Mouse (Mus musculus): ENCODE measurements around the gene Spryd4. TPM values are rescaled to one million over a fixed set of nuclear protein-coding genes. Genes with fewer than 3 reads are reported as not detected.
"Not testable (repeated sequence)": the region's sequence is repeated elsewhere in the genome, so short reads cannot be mapped to it uniquely, and the experiment has no call there.

Gene Spryd4
- 22.8 and 23.8 TPM in 2 replicates for polyA plus RNA-seq (2014; fragmentation: Nextera tagmentation; extraction: Ambion mirVana)

DNA sequence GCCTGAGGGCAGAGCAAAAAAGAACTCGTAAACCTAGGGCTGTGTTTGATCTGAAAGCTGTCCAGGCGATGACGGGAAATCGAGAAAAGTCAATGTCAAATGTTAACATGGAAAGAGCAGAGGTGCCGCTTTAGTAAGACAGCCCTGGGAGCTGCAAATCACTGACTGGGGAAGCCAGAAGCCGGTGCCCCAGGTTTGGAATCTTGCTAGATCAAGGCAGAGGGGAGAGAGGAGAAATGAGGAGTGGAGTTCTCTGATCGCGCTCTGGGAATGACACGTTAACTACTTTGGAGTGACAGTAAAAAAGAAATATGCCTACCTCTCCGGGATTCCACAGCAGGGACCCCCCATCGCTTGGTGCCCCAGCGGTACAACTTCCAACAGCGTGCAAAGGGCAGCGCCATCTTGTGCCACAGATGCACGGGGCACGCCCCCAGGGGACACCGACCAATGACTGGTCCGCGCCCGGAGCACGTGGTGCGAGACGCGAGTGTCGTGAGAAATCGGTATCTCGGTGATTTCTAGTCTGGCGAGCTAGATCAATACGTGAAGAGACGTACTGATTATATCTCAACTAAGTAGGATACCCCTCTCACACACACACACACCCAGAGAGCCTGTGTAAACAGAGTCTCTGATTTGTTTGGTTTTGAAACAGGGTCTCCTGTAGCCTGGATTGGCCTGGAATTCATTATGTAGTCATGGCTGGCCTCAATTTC, at the start of gene Spryd4:
Gene Spryd4, minus strand, starts transcription at position 418 of the 719 bp plus-strand sequence.
- Histone ChIP-seq H3K4me2 (ENCODE audit: low read length) (peak within 1 kb of the TSS; percentile 61), H3K27ac (ENCODE audit: low read depth, low read length) (no peak within 1 kb of the TSS; the same call in 1 of the 2 replicates), H3K9ac (ENCODE audit: low read length) (peak within 1 kb of the TSS; percentile 68), H3K4me1 (ENCODE audit: control insufficient read depth, insufficient read depth, low read length) (peaks cover 4% of the 10 kb centered on the region; the same call in 1 of the 2 replicates), H3K27me3 (replicated peaks; ENCODE audit: control insufficient read depth, insufficient read depth, low read length) (0 out of 2 replicates have a peak, but pooled peaks cover 2% of the 10 kb centered on the region), H3K36me3 (ENCODE audit: control insufficient read depth, insufficient read depth, low read length) (0 out of 2 replicates have a peak, but pooled peaks cover 5% of the 10 kb centered on the region), H3K4me3 (ENCODE audit: low read depth, low read length) (peak within 1 kb of the TSS; percentile 57), H3K9me3 (replicated peaks; ENCODE audit: control insufficient read depth, low read length) (no peaks in the 10 kb centered on the region)
- DNase-seq (ENCODE audit: low spot score) = peak; percentile 96
- under 1% methylated on average over 30 of the region's 30 CpGs for WGBS
- ATAC-seq = peak; percentile 98

DNA sequence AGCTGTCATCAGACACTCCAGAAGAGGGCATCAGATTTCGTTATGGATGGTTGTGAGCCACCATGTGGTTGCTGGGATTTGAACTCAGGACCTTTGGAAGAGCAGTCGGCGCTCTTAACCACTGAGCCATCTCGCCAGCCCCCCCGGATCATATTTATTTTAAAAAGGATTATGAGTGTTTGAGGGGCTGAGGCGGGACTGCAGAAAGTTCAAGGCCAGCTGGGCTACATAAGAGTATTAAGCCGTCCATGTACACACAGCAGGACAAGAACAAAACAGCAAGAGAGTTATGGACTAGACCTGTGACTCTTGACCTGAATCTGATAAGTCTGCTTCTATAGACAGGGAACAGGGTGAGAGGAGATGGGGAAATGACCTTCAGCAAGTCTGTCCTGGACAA, 48.8 kb upstream of the Spryd4 start:
- H3K9ac ChIP-seq (ENCODE audit: low read length); H3K4me1 ChIP-seq (ENCODE audit: control insufficient read depth, insufficient read depth, low read length); H3K27me3 ChIP-seq (replicated peaks; ENCODE audit: control insufficient read depth, insufficient read depth, low read length); ATAC-seq; H3K4me3 ChIP-seq (ENCODE audit: low read depth, low read length); H3K9me3 ChIP-seq (replicated peaks; ENCODE audit: control insufficient read depth, low read length); H3K36me3 ChIP-seq (ENCODE audit: control insufficient read depth, insufficient read depth, low read length); H3K27ac ChIP-seq (ENCODE audit: low read depth, low read length); DNase-seq (ENCODE audit: low spot score); H3K4me2 ChIP-seq (ENCODE audit: low read length): not testable (repeated sequence)
- WGBS = 91% methylated on average over 7 of the region's 7 CpGs

GRCm38 (mm10) chr10:128259946-128260345, 48.3 kb upstream of the Spryd4 start:
- H3K27ac ChIP-seq (ENCODE audit: low read depth, low read length) = no peak overlapping the region
- DNase-seq (ENCODE audit: low spot score) (no peak), ATAC-seq (no peak)
- 90% methylated on average over 5 of the region's 5 CpGs for WGBS
- no peak overlapping the region for H3K9ac ChIP-seq (ENCODE audit: low read length)
- H3K4me2 ChIP-seq (ENCODE audit: low read length) = no peak overlapping the region
- no peaks in the 10 kb centered on the region for H3K9me3 ChIP-seq (replicated peaks; ENCODE audit: control insufficient read depth, low read length)
- no peaks in the 10 kb centered on the region for H3K4me1 ChIP-seq (ENCODE audit: control insufficient read depth, insufficient read depth, low read length)
- no peaks in the 10 kb centered on the region for H3K36me3 ChIP-seq (ENCODE audit: control insufficient read depth, insufficient read depth, low read length)
- no peak overlapping the region for H3K4me3 ChIP-seq (ENCODE audit: low read depth, low read length)
- no peaks in the 10 kb centered on the region for H3K27me3 ChIP-seq (replicated peaks; ENCODE audit: control insufficient read depth, insufficient read depth, low read length)

DNA sequence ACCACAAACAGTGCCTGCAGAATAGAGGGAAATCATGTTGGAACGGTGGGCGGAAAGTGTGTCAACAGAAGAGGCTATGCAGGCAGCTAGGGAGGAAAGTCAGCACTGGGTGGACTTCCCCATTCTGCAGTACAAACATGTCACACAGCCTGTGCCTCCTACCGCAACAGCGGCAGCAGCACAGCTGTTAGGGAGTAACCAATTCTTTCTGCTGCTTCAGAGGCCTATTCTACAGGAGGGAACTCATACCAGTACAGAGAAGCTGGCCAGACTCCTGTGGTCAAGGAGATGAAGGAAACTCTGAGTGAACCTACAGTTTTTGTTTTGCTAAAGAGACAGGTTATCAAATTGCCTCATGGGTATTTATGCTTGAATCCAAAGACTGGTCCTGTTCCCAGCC, 47.3 kb upstream of the Spryd4 start:
- Histone ChIP-seq H3K9me3 (replicated peaks; ENCODE audit: control insufficient read depth, low read length) (no peaks in the 10 kb centered on the region), H3K4me1 (ENCODE audit: control insufficient read depth, insufficient read depth, low read length) (no peaks in the 10 kb centered on the region), H3K9ac (ENCODE audit: low read length) (no peak overlapping the region), H3K27me3 (replicated peaks; ENCODE audit: control insufficient read depth, insufficient read depth, low read length) (no peaks in the 10 kb centered on the region), H3K36me3 (ENCODE audit: control insufficient read depth, insufficient read depth, low read length) (no peaks in the 10 kb centered on the region), H3K4me2 (ENCODE audit: low read length) (no peak overlapping the region), H3K4me3 (ENCODE audit: low read depth, low read length) (no peak overlapping the region), H3K27ac (ENCODE audit: low read depth, low read length) (no peak overlapping the region)
- ATAC-seq (no peak), DNase-seq (ENCODE audit: low spot score) (no peak)
- 82% methylated on average over 4 of the region's 4 CpGs for WGBS

DNA sequence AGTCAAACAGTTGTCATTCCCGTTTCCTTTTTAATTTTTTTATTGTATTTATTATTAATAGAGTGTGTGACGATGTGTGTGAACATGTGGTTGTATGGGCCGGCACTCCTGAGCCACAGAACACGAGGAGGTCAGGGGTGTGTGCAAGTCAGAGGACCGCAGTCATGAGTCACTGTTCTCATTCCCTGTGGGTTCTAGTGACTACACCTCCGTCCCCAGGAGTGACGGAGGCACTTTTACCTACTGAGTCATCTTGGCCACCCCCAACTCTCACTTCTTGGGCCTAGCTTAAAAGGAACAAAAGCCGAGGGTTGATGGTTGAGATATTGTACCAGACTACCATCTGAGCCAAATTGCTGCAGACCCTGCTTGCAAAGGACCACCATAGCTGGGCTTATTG, 44.7 kb upstream of the Spryd4 start:
- no peak for DNase-seq (ENCODE audit: low spot score)
- no peak overlapping the region for H3K4me2 ChIP-seq (ENCODE audit: low read length)
- H3K4me3 ChIP-seq (ENCODE audit: low read depth, low read length) = no peak overlapping the region
- peaks cover 16% of the 10 kb centered on the region for H3K36me3 ChIP-seq (ENCODE audit: control insufficient read depth, insufficient read depth, low read length)
- no peak for ATAC-seq
- no peak overlapping the region for H3K9ac ChIP-seq (ENCODE audit: low read length)
- H3K27ac ChIP-seq (ENCODE audit: low read depth, low read length) = no peak overlapping the region
- no peaks in the 10 kb centered on the region for H3K27me3 ChIP-seq (replicated peaks; ENCODE audit: control insufficient read depth, insufficient read depth, low read length)
- no peaks in the 10 kb centered on the region for H3K9me3 ChIP-seq (replicated peaks; ENCODE audit: control insufficient read depth, low read length)
- H3K4me1 ChIP-seq (ENCODE audit: control insufficient read depth, insufficient read depth, low read length) = no peaks in the 10 kb centered on the region
- WGBS = 94% methylated on average over 8 of the region's 8 CpGs

DNA sequence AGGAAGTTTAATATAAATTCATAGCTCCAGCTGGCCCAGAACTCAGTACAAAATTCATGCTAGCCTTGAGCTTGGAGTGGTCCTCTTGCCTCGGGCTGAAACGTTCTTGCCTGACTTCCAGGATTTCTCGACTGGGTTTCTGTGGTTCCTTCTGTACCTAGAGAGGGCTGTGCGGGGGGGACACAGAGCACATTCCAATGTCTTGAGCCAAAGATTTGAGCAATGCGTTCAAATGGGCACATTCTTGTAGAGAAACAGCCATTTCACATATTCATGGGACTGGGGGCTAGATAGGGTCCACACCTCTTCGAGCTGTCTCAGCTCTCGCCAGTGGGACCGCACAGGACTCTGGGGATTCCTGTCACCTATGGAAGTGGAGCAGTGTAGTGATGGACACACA, 44.3 kb upstream of the Spryd4 start:
- no peak overlapping the region for H3K4me2 ChIP-seq (ENCODE audit: low read length)
- WGBS = 88% methylated on average over 8 of the region's 8 CpGs
- ATAC-seq (no peak), DNase-seq (ENCODE audit: low spot score) (no peak)
- no peaks in the 10 kb centered on the region for H3K27me3 ChIP-seq (replicated peaks; ENCODE audit: control insufficient read depth, insufficient read depth, low read length)
- H3K9ac ChIP-seq (ENCODE audit: low read length) = no peak overlapping the region
- peaks cover 19% of the 10 kb centered on the region for H3K36me3 ChIP-seq (ENCODE audit: control insufficient read depth, insufficient read depth, low read length)
- no peak overlapping the region for H3K4me3 ChIP-seq (ENCODE audit: low read depth, low read length)
- no peak overlapping the region for H3K27ac ChIP-seq (ENCODE audit: low read depth, low read length)
- H3K4me1 ChIP-seq (ENCODE audit: control insufficient read depth, insufficient read depth, low read length) = no peaks in the 10 kb centered on the region
- no peaks in the 10 kb centered on the region for H3K9me3 ChIP-seq (replicated peaks; ENCODE audit: control insufficient read depth, low read length)

DNA sequence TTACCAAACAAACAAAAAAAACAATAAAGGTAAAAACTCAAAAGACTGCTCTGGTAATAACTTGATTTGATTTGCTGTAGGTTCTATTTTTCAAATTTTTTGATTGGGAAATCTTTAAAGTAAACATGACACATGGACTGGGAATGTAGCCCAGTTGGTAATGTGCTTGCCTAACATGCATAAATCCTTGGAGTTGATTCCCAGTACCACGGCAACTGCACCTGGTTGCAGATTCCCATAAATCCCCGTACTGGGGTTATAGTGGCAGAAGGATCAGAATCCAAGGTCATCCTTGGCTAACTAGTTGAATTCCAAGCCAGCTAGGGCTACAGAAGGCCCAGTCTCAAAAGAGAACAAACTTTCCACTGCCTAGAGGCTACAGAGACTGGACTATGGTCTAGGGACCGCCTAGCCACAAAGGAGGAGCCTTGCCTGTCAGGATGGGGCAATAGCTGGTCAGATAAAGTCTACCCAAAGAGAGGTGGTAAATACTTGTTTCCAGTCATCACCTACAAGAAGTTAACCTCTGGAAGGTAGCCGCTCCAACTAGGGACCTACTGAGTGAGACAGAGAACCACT, 42.2 kb upstream of the Spryd4 start, which contains the start of gene Apon:
Gene Apon, plus strand, starts transcription at position 420 of the 579 bp plus-strand sequence.
- Histone ChIP-seq H3K4me2 (ENCODE audit: low read length) (no peak within 1 kb of the TSS), H3K4me3 (ENCODE audit: low read depth, low read length) (no peak within 1 kb of the TSS), H3K4me1 (ENCODE audit: control insufficient read depth, insufficient read depth, low read length) (no peaks in the 10 kb centered on the region), H3K27ac (ENCODE audit: low read depth, low read length) (no peak within 1 kb of the TSS), H3K36me3 (ENCODE audit: control insufficient read depth, insufficient read depth, low read length) (peaks cover 41% of the 10 kb centered on the region), H3K27me3 (replicated peaks; ENCODE audit: control insufficient read depth, insufficient read depth, low read length) (no peaks in the 10 kb centered on the region), H3K9me3 (replicated peaks; ENCODE audit: control insufficient read depth, low read length) (no peaks in the 10 kb centered on the region), H3K9ac (ENCODE audit: low read length) (no peak within 1 kb of the TSS)
- ATAC-seq (no peak), DNase-seq (ENCODE audit: low spot score) (no peak)
- WGBS = 88% methylated on average over 4 of the region's 4 CpGs

DNA sequence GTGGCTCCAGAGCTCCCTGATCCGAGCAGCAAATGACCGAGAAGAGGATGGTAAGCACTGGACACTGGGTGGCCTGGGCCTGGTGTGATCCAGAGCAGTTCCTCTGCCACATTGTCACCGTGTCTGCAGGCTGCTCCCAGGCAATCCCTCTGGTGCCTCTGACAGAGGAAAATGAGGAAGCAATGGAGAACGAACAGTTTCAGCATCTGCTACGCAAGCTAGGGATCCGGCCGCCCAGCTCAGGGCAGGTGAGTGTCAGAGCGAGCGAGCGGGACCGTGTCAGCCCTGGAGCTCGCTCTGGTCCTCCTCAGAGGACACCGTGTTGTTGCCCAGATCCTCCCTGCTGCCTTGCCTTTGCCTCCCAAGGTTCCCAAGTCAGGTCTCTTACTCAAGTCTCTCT, 39.0 kb upstream of the Spryd4 start:
- H3K36me3 ChIP-seq (ENCODE audit: control insufficient read depth, insufficient read depth, low read length) = peaks cover 73% of the 10 kb centered on the region
- WGBS = 96% methylated on average over 13 of the region's 13 CpGs

More for the DNA sequence above, 39.0 kb upstream of the Spryd4 start:
- H3K27ac ChIP-seq (ENCODE audit: low read depth, low read length) = no peak overlapping the region
- no peaks in the 10 kb centered on the region for H3K9me3 ChIP-seq (replicated peaks; ENCODE audit: control insufficient read depth, low read length)
- no peaks in the 10 kb centered on the region for H3K4me1 ChIP-seq (ENCODE audit: control insufficient read depth, insufficient read depth, low read length)
- H3K9ac ChIP-seq (ENCODE audit: low read length) = no peak overlapping the region
- no peak for DNase-seq (ENCODE audit: low spot score)
- no peak overlapping the region for H3K4me2 ChIP-seq (ENCODE audit: low read length)
- H3K4me3 ChIP-seq (ENCODE audit: low read depth, low read length) = no peak overlapping the region
- no peak for ATAC-seq
- no peaks in the 10 kb centered on the region for H3K27me3 ChIP-seq (replicated peaks; ENCODE audit: control insufficient read depth, insufficient read depth, low read length)

All from forebrain, embryonic 14.5 days (tissue).